Mouse (Mus musculus) hindbrain, embryonic 12.5 days (tissue): ENCODE data around the gene Muc13. TPM values are rescaled to one million over a fixed set of nuclear protein-coding genes. Genes with fewer than 3 reads are reported as not detected.

ENCODE experiments used
- ATAC-seq: fragments of 200-750 bp; cut with Nextera tagmentation; 2 replicates; pipeline ENCODE4 v1.8.0; 2017; ENCODE audit warnings: moderate TSS enrichment; ENCODE audit not compliant: low FRiP score
- H3K27ac ChIP-seq: fragments of 300-500 bp; sonication (generic); 2 replicates; pipeline ENCODE4 v1.5.1; 2016; ENCODE audit warnings: mild to moderate bottlenecking
- H3K27me3 ChIP-seq: fragments of 300-500 bp; sonication (generic); 2 replicates; pipeline ENCODE4 v1.6.1; 2016; ENCODE audit warnings: mild to moderate bottlenecking
- H3K36me3 ChIP-seq: fragments of 300-500 bp; sonication (generic); 2 replicates; pipeline ENCODE4 v1.6.1; 2016; ENCODE audit warnings: mild to moderate bottlenecking
- H3K4me1 ChIP-seq: fragments of 300-500 bp; sonication (generic); 2 replicates; pipeline ENCODE4 v1.6.1; 2016
- H3K4me2 ChIP-seq: fragments of 300-500 bp; sonication (generic); replicated peaks from 2 replicates; pipeline ENCODE4 v1.6.1; 2016; ENCODE audit warnings: mild to moderate bottlenecking
- H3K4me3 ChIP-seq: fragments of 300-500 bp; sonication (generic); 2 replicates; pipeline ENCODE4 v1.5.1; 2016; ENCODE audit warnings: mild to moderate bottlenecking
- H3K9ac ChIP-seq: fragments of 300-500 bp; sonication (generic); 2 replicates; pipeline ENCODE4 v1.6.1; 2016; ENCODE audit warnings: mild to moderate bottlenecking, moderate library complexity
- H3K9me3 ChIP-seq: fragments of 300-500 bp; sonication (generic); replicated peaks from 2 replicates; pipeline ENCODE4 v1.6.1; 2016; ENCODE audit warnings: mild to moderate bottlenecking
- WGBS: fragments of 180-500 bp; shearing (Covaris S2); methylation state at CpG from one replicate; pipeline ENCODE4 v1.1.7; 2016; 5-methylcytosine and 5-hydroxymethylcytosine counted together
- polyA plus RNA-seq: library from polyadenylated mRNA; unstranded; fragments of >200 nt; fragmentation: Nextera tagmentation; extraction: Ambion mirVana; gene quantifications from 2 replicates; pipeline ENCODE4 v1.2.1, GENCODE M21; 2016

Muc13 gene
- polyA plus RNA-seq, 1 experiment from 2014 or later: 0.12 TPM

DNA sequence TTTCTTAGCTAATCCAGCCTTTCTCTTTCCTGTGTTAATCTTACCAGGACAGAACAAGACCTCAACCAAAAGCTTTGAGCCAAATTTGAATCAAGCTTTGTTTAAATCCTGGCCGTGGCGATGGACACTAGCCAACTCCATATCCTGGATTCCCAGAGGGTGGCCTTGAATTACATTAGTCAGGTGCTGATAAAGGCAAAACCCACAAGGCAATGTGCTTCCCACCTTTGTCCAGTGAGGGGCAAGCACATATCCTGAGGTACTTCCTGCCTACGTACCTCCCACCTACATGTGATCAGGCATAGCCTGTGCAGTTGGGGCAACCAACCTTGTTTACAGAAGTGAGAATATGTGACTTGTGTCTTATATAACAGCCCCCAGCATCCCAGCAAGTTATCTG lies 18.9 kb upstream of the Muc13 start:
- no peak overlapping the region for H3K4me2 ChIP-seq
- H3K36me3 ChIP-seq: no peaks in the 10 kb centered on the region
- WGBS: 74% methylated on average over 3 of the region's 3 CpGs
- no peak overlapping the region for H3K9ac ChIP-seq
- no peak overlapping the region for H3K4me3 ChIP-seq
- H3K27me3 ChIP-seq: no peaks in the 10 kb centered on the region
- no peak overlapping the region for H3K27ac ChIP-seq
- H3K9me3 ChIP-seq: no peaks in the 10 kb centered on the region
- no peak for ATAC-seq
- H3K4me1 ChIP-seq: no peaks in the 10 kb centered on the region

DNA sequence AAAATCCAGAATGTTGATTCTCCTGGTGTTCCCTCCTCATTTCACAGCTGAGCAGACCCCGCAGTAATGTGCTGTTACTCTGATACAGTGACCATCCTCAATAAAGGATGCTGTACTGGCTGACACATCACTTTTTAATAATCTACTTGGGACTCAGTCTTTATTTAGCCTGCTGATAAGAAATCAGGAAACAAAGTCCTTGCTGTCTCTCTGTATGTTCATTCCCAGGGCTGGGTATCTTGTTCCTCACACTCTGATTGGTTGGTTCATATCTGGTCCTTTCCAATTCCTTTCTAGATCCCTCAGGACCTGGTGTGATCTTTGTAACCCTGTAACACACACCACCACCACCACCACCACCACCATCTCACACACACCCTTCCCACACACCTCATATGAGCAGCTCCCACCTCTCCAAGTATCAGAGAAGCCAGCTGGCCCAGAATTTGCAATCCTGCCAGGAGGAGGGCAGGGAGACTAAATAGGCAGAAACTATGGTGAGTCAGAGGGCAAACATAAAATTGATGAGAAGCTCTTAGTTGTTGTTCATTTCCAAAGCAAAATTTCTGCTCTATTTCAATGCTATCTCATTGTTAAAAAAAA lies 18.0 kb upstream of the Muc13 start:
- Histone ChIP-seq H3K27ac (no peak overlapping the region), H3K9me3 (no peaks in the 10 kb centered on the region), H3K36me3 (no peaks in the 10 kb centered on the region), H3K27me3 (no peaks in the 10 kb centered on the region), H3K4me2 (no peak overlapping the region), H3K4me3 (no peak overlapping the region), H3K9ac (no peak overlapping the region), H3K4me1 (no peaks in the 10 kb centered on the region)
- 91% methylated on average over 1 of the region's 1 CpGs for WGBS
- no peak for ATAC-seq

DNA sequence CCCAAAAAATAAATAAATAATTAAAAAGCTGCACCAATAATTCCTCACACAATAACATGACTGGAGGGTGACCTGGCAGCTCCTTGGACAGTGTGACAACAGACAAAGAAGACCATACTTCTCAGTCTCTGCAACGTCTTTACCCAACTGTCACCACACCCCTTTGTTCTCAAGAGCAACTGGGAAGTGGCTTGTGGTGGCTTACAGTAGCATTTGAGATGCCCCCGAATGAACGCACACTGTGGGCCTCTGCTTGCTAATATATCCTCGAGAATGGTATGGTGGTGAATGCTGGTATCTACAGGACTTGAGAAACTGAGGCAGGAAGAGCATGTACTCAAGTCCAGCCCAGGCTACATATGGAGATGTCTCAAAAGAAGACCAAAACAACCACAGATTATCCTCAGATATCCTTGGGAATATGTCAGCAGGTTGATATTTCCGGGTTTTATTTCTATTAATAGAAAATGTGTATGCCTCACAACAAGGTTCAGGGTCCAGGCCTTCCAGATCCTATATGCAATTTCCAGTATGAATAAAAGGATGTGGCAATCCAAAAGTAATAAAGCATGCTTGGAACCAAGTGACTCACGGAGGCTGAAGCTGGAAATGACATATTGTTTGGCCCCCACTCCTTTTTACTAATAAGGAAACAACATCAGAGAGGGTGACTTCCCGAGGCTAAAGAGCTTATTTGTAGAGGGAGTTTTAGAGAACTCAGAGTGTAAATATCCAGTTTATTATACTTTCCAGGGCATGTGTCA lies 16.9 kb upstream of the Muc13 start:
- no peak overlapping the region for H3K27ac ChIP-seq
- 82% methylated on average over 7 of the region's 7 CpGs for WGBS
- H3K27me3 ChIP-seq: no peaks in the 10 kb centered on the region
- H3K4me3 ChIP-seq: no peak overlapping the region
- H3K9ac ChIP-seq: no peak overlapping the region
- H3K36me3 ChIP-seq: no peaks in the 10 kb centered on the region
- H3K4me2 ChIP-seq: no peak overlapping the region
- ATAC-seq: no peak
- no peaks in the 10 kb centered on the region for H3K9me3 ChIP-seq
- no peaks in the 10 kb centered on the region for H3K4me1 ChIP-seq

DNA sequence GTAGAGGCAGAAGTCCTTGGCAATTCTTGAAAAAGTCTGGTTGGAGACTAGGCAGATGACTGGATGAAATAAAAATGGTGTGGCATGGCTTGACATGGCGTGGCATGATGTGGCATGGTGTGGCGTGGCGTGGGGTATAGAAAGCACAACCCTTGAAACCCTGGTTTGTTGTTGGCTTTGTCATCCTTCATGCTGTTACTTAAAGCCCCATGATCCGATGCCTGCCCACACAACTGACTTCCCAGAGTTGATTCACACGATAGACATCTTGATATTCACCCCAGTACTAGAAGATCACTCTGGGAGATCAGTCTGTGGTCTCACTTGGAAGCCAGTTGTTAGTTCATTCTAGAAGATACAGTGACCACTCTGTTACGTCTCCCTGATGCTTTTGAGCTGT lies 16.2 kb upstream of the Muc13 start:
- no peak for ATAC-seq
- Histone ChIP-seq H3K27ac (no peak overlapping the region), H3K36me3 (no peaks in the 10 kb centered on the region), H3K9ac (no peak overlapping the region), H3K4me1 (no peaks in the 10 kb centered on the region), H3K4me3 (no peak overlapping the region), H3K9me3 (no peaks in the 10 kb centered on the region), H3K27me3 (no peaks in the 10 kb centered on the region), H3K4me2 (no peak overlapping the region)
- 90% methylated on average over 6 of the region's 6 CpGs for WGBS

DNA sequence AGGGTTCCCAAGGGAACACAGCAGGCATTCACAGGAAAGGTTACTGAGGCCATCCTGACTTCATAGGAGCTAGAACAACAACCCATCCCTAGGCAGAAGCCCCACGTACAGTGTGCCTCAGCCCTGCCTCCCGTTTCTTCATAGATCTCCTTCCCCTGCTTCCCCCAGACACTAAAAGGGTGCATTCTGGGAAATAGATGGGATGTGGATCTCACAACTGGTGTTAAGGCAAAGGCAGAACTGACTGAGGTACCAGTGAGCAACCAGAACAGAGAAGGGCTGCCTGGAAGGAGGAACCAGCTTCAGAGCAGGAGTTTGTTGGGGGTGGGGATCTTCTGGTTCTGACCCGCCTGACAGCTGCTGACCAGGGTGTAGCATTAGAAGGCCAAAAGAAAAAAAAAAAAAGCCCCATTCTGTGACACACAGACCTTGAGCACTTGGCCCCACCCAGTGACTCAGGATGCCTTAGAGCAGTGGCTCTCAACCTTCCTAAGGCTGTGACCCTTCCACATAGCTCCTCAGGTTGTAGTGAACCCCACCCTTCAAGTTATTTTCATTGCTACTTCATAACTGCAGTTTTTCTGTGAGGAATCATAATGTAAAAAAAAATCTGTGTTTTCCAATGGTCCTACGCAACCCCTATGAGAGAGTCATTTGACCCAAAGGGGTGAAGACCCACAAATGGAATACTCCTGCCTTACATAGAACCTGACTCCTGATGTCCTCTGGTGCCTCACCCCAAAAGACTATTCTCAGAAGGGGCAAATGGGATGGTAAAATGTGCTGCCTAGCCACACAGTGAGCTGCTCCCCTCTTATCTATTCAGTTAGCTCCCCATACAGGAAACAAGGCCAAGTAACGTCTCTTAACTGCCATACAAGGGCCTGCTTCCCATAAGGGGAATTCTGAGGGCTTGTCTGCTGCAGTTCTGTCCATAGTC lies 11.8 kb upstream of the Muc13 start:
- H3K9ac ChIP-seq: no peak overlapping the region
- H3K4me1 ChIP-seq: no peaks in the 10 kb centered on the region
- H3K27ac ChIP-seq: no peak overlapping the region
- no peak overlapping the region for H3K4me3 ChIP-seq
- no peaks in the 10 kb centered on the region for H3K9me3 ChIP-seq
- no peaks in the 10 kb centered on the region for H3K27me3 ChIP-seq
- 68% methylated on average over 5 of the region's 5 CpGs for WGBS
- no peak for ATAC-seq
- H3K36me3 ChIP-seq: no peaks in the 10 kb centered on the region
- no peak overlapping the region for H3K4me2 ChIP-seq

DNA sequence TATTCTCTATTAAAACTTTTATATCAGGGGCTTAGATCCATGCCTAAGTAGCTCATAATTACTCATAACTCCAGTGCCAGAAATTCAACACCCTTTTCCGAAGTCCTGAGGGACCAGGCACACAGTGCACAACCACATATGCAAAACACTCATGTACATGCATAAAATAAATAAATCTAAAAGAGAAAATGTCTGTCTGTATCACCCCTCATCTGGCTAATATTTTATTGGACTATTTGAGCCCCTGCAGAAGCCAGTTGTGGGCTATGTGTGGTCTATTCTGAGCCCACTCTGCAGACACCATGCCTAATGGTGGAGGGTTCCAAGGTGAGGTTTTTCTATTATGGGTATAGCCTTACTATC lies 11.1 kb upstream of the Muc13 start:
- no peak overlapping the region for H3K4me2 ChIP-seq

DNA sequence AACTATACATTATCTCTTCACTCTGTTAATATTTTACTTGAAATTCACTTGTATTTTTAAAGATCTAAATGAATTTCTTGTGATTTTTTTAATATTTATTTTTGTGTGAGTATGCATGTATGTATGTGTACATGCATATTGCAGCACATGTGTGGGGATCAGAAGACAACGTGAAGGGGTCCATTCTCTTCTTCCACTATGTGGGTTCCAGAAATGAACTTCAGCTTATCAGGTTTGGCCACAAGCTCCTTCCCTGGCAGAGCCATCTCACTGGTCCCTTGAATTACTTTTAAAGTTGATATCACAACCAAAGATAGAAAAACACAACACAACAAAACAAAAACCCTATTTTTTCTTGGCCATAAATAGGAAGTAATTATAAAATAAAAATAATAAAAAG lies 9.3 kb upstream of the Muc13 start:
- Histone ChIP-seq H3K27ac (no peak overlapping the region), H3K27me3 (no peaks in the 10 kb centered on the region), H3K4me1 (no peaks in the 10 kb centered on the region), H3K4me2 (no peak overlapping the region), H3K36me3 (no peaks in the 10 kb centered on the region), H3K9me3 (no peaks in the 10 kb centered on the region), H3K4me3 (no peak overlapping the region), H3K9ac (no peak overlapping the region)
- WGBS: 90% methylated on average over 1 of the region's 1 CpGs
- ATAC-seq: no peak

More for the DNA sequence above, 11.1 kb upstream of the Muc13 start:
- ATAC-seq: no peak
- Histone ChIP-seq H3K36me3 (no peaks in the 10 kb centered on the region), H3K27me3 (no peaks in the 10 kb centered on the region), H3K4me3 (no peak overlapping the region), H3K9me3 (no peaks in the 10 kb centered on the region), H3K27ac (no peak overlapping the region), H3K9ac (no peak overlapping the region), H3K4me1 (no peaks in the 10 kb centered on the region)
- WGBS: 100% methylated on average over 1 of the region's 1 CpGs

DNA sequence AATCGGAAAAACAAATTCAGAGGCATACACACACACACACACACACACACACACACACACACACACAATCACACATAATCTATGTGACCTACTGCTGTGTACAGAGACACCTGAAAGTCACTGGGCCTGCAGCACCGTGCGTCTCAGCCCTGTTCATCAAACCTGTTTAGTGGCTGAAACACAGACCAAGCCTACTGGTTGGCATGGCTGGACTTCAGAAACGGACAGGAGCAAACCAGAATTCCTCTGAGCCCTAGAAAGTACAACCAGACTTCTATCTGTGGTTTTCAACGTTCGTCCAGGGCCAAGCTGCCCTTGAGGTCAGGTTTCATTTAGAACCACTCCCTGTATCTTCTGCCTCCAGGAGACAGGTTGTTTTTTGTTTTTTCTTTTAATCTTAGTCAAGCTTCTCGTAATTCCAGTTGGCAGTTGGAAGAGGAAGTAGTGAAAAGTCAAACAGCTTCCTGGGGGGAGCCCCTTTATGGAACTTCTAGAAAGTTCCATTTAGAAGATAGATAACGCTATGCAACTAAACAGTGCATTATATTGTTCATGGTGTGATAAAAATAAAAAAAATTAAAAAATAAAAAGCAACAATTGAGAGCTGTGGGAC lies 8.6 kb upstream of the Muc13 start:
- H3K4me2 ChIP-seq: no peak overlapping the region
- WGBS: 77% methylated on average over 8 of the region's 8 CpGs
- no peaks in the 10 kb centered on the region for H3K4me1 ChIP-seq
- H3K27me3 ChIP-seq: no peaks in the 10 kb centered on the region
- ATAC-seq: no peak
- no peak overlapping the region for H3K4me3 ChIP-seq
- H3K9me3 ChIP-seq: no peaks in the 10 kb centered on the region
- no peaks in the 10 kb centered on the region for H3K36me3 ChIP-seq
- no peak overlapping the region for H3K27ac ChIP-seq
- no peak overlapping the region for H3K9ac ChIP-seq

DNA sequence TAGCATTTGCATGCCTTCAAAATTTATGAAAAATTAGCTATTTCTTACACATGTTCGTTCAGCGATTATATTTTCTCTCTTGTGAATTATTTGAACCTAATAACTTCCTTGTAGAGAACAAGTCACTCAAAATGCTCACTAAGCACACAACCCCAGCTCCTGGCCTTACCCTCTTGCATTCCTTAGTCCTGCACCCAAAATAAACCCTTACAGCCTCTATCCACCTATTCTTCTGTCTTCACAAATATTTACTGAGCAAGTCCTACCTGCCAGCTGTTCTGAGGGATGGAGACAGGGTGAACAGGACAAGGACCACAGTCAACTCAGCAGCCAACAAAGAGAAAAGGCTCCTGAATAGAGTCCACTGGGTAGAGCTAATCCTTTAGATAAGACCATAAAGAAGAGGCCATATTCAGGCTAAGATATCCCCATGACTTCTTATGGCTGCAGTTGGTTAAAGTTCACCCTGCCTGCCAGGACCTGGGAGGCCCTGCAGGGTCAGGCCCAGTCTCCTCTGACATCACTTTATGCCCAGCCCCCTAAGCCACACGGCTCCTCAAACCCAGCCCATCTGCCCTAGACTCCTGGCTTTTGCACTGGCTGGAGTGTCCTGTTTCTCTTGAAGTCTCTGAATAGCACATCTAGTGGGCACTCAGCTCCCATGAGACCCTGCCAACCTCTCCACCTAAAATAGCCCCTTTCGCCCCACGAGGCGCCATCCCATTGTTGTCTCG lies 7.0 kb upstream of the Muc13 start:
- Histone ChIP-seq H3K27me3 (no peaks in the 10 kb centered on the region), H3K9ac (no peak overlapping the region), H3K4me1 (no peaks in the 10 kb centered on the region), H3K27ac (no peak overlapping the region), H3K4me3 (no peak overlapping the region), H3K4me2 (no peak overlapping the region), H3K9me3 (no peaks in the 10 kb centered on the region), H3K36me3 (no peaks in the 10 kb centered on the region)
- WGBS: 79% methylated on average over 7 of the region's 7 CpGs
- ATAC-seq: no peak

DNA sequence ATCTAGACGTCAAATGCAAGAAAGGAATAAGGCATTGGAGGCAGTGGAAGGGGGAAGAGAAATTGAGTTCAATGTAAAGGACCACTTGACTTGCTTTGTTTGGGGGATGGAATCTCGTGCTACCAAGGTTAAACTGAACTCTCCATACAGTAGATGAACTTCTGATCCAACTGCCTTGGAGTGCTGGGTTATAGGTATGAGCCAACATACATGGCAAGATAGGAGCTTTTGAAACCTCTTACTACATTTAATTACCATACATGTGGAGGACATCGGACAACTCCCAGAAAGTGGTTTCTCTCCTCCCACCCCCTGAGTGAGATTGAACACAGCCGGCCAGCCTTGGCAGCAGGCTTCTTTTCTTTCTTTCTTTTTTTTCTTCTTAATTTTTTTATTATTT lies 1.3 kb downstream of the Muc13 start:
- WGBS: 85% methylated on average over 4 of the region's 4 CpGs
- Histone ChIP-seq H3K4me3 (no peak overlapping the region), H3K27me3 (no peaks in the 10 kb centered on the region), H3K9me3 (no peaks in the 10 kb centered on the region), H3K36me3 (no peaks in the 10 kb centered on the region), H3K4me1 (no peaks in the 10 kb centered on the region), H3K27ac (no peak overlapping the region), H3K4me2 (no peak overlapping the region), H3K9ac (no peak overlapping the region)
- no peak for ATAC-seq

DNA sequence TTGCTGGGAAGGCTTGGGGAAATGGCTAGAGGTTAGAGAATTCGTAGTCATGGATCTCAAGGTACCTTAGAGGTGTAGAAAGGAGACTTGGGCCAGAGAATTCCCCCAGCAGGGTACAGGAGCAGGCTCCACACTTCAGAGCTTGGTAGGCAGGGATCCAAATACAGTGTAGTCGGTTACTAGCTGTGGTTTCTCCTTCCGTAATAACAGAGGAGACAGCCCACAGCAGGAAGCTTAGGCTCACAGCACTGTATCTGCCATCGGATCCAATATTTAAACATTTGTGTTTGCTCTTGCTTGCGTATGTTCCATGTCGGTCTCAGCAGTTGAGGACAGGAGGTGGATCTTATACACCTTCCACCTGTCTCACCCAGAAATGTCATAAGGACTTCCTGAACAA lies 2.0 kb downstream of the Muc13 start:
- Histone ChIP-seq H3K9me3 (no peaks in the 10 kb centered on the region), H3K9ac (no peak overlapping the region), H3K27ac (no peak overlapping the region), H3K4me2 (no peak overlapping the region), H3K4me1 (no peaks in the 10 kb centered on the region), H3K27me3 (no peaks in the 10 kb centered on the region), H3K4me3 (no peak overlapping the region), H3K36me3 (no peaks in the 10 kb centered on the region)
- WGBS: 85% methylated on average over 6 of the region's 6 CpGs
- ATAC-seq: no peak

DNA sequence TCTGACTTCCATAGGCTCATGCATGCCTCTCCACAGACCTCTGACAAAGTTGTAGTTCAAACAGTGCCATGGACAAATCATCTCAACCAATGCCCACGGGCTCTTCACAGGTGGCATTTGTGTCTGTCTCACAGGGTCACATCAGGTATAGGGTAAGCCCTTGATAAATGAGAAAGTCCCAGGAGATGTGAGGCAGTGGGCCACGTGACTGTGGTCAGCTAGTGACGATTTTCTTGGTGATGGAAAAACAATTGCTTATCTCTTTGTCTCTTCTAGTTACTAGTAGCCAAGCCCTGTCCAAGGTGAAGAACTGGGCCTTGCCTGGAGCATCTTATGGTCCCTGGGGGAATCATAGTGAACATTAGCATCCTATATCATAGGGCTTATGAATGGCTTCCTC lies 2.9 kb downstream of the Muc13 start:
- Histone ChIP-seq H3K4me3 (no peak overlapping the region), H3K27me3 (no peaks in the 10 kb centered on the region), H3K4me1 (no peaks in the 10 kb centered on the region), H3K36me3 (no peaks in the 10 kb centered on the region), H3K9ac (no peak overlapping the region), H3K27ac (no peak overlapping the region), H3K4me2 (no peak overlapping the region), H3K9me3 (no peaks in the 10 kb centered on the region)
- 91% methylated on average over 3 of the region's 3 CpGs for WGBS
- ATAC-seq: no peak
